Mouse (Mus musculus): ENCODE data around the gene Heatr5a.

Gene Heatr5a

DNA sequence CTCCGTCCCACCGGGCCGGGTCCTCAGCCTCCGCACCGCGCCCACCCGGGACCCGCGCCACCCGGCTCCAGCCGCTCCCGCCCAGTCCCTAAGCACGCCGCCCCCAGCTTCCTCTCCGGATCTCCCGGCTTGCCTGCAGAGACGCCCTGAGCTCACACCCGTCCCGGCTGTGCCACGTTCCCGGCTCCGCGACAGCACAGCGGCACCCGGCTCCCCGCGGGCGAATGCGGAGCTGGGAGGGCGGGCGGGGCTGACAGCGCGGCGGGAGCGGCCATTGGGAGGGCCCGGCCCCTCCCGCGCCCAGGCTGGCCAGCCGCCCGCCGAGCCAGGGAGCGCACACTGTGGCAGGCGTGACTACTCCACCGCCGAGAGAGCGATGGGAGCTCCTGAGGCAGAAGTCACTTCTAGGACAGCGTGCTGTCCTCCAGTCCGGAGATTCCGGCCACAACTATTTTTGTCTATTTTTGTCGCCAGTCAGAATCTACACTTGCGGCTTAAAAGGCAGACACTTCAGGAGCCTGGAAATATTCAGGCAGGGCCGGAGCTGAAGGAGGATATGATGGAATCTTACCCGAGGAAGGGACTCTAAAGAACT, at the start of gene Heatr5a:
Heatr5a (minus strand) TSS at position 252 of the 595 bp plus-strand sequence.
- DNase-seq: peak; percentile 88

DNA sequence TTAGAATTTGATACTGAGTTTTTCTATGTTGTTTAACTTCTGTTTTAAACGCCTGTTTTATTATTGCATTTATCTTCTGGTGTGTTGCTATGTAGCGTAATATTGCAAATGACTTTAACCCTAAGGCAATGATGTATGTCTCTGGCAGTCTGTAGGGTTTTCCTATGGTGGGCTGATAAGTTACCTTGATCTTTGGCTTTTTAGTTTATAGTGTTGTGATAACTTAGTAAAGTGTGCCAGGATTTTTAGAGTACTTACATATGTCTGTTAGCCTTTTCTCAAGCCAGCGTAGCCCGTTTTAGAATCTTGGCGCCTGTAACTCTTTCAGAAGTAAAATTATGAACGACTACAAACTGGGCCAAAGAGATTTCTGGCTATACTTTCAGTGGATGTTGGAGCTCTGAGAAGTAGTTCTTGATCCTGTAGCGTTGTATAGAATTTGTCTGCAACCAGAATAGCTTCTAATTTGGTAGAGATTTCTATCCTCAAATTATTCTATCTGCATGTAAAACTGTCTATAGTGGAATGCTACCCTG, 43.4 kb upstream of the Heatr5a start:
- DNase-seq: no peak

DNA sequence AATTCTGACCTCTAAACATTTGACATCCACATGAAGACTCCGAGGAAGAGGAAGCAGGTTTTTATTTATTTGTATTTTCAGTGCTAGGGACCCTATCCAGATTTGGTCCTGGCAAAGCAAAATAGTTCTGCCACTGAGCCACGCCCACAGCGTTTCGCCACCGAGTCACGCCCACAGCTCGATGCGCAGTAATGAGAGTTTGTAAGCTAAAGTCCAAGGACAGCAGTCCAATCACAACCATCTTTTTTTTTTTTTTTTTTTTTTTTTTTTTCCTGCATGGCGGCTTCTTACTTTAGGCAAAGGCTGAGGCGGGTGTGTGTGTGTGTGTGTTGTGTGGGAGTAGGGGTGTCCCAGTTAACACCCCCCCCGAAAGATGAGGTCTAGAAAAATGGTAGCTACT, 42.9 kb upstream of the Heatr5a start:
- DNase-seq: no peak

DNA sequence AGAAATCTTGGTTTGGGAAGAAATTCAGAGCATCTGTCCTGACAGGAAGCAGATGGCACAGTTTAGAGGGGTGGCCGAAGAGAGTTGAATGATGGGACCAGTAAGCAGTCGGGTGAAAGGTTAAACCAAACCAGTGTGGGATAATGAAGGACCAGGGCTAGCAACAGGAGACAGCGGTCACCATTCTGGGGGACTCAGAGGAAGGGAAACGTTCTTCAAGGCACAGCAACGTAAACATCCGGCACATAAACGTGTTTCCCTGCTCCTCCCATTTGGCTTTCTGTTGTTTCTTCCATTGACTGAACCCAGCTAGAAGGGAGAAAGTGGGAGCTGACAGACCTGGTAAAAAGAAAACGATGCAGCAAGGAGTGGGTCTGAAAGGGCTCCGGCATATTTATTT, 42.2 kb upstream of the Heatr5a start:
- no peak for DNase-seq

DNA sequence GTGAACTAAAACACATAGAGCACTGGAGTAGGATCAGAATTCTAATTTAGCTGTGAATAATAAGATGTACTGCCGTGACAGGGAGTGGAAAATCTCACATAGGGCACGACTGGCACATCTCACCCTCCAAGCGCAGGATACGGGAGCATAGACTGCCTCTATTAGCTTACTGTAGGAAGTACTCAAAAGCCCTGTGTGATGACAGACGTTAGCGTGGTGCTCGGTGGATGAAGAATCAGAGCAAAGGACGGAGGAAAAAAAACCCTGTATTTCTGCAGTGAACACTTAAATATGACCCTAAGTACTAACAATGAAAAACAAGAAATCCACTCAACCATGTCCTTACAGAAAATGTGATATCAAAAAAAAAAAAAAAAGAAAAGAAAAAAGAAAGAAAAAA, 41.0 kb upstream of the Heatr5a start:
- no peak for DNase-seq

DNA sequence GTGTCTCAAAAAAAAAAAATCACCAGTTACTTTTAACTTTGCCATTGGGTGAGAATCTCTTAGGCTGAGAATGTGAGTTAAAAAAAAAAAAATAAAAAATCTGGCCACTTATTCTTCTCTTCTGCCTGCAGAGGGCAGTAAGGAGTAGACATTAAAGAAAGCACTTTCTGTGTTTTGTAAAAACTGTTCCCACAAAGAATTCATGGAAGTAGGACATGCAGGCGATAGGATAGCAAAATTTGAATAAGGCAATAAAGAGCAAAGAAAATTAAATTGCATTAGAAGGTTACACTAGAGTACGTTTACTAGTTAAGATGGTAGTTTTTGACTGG, 39.5 kb upstream of the Heatr5a start:
- no peak for DNase-seq

DNA sequence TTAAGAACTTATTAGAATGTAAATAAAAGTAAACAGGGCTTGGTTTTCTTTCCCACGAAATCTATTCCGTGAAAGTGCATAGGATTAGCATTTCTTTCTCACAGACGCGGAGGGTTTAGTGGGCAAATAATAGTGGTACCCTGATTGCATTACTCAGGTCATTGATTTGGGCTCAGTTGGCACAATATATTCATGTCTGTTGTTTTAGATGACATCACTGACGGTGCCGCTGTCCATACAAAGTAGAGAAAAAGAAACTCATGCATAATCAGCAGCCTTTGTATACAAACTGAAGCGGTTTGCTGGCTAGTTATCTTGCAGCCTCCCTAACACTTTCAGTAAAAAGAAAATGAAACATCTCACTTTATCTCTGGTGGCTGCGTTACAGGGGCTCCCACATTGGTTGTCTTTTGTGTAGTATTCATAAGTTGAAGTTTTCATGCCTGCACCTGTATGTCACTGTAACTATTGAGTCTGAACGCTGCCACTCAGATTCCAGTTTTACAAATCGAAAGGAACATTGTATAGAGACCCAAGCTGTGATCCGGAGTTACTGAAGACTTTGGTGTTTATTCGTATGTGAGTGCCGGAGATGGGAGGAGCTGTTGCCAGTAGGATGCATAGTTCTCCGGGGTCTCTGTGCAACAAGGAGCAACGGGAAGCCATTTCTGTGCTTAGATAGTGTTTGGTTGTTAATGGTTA, 39.0 kb upstream of the Heatr5a start:
- no peak for DNase-seq

DNA sequence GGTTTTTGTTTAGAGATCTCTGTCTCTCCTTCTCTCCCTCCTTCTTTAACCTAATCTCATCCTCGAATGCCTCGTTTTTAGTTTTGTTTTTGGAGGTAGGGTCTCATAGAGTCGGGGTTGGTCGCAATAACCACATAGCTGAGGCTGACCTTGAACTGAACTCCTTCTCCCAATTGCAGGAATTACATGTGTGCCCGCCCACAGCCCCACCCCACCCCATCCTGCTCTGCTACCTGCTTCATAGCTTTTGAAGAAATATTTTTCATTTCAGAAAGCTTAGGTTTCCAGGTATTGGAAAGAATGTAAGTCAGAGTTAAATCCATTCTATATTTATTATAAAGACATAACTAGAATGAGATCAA, 35.5 kb upstream of the Heatr5a start:
- DNase-seq: no peak

DNA sequence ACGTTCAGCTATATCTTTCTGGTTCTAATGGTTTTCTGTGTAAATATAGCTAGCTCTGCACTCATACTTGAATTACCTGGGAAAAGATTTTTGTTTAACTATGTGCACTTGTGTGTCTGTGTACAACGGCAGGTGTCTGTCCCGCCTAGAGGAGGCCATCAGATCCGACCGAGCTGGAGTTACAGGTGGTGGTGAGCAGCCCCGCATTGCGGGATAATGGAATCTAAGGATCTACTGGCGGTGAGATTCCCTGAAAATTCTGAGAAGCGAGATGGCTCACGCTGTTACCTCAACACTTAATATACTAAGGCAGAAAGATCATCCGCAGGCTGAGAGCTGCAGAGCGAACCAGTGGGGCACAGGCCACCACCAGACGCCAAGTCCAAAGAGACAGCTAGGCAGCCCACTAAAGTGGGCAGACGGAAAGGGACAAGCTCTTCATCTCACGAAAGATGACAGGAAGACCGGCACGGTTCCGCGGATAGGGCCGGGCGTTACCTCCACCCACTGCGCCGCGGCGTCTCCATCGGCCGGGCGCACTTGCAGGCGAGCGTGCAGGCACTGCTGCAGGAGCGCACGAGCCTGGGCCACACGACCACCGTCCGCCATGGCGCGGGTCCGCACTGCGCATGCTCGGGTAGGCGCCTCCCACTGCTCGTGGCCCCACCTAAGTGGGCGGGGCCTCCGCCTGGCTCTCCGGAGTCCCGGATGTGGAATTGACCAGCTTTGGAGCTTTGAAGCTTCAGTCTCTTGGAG, 34.9 kb upstream of the Heatr5a start, which contains the start of gene Dtd2:
Dtd2 (minus strand) TSS at position 625 of the 756 bp plus-strand sequence.
- peak; percentile 91 for DNase-seq

DNA sequence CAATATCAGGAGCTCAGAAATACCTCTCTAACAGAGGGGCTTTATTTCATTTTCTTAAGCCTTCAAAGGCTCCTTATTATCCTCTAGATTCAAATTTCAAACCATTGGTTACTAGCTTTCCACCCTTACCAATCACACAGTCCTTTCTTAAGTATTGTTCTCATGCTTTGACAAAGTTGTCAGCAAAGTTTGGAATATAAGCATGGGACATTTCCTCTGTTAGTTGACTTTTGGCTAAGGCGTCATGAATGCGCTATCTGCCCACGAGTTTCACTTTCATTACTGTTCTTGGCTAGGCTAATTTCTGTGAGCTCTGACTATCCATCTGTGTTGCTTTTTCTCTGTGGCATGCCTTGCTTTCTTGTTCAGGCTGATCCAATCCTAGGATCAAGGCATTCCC, 31.6 kb upstream of the Heatr5a start:
- DNase-seq: no peak

DNA sequence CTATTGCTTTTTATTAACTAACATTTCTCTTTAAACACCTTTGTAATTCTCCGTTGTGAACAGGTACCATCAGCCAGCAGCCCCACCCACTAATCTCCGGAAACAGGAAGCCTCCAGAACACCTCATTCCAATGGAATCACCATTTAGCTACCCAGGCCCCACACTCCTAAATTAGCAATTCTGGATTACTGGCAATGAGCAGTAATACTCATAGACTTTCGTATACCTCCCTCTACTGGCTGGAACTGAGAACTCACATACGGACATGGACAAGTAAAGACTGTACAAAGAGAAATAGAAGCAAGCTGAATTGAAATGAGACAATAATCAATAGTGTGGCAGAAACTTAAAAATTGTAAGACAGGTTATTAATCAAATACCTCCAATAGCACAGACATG, 30.4 kb upstream of the Heatr5a start:
- DNase-seq: peak; percentile 34

DNA sequence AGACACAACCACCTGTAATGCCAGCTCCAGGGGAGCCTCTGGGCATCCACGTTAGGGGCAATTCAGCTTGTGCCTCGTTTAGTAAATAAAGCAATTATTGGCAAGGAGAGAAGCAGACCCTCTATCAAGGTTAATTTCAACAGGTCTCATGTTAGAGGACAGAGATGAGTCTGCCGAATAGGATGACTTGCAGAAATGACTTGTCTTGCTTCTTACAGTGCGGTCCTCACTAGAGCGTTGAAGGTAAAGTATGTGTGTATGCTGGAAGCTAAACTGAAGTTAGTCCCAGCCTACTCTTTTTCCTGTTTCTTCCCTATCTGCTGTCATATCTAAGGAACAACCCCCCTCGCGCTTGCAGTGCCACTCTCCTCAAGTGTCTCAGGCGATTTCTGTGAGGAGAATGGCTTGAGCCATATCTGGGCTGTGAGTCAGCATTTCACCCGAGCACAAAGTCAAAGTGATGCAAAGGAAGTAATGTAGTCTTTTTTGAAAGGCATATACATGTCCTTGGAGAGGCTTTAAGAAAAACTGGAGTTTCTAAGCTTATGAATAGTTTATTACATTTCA, 27.3 kb upstream of the Heatr5a start:
- DNase-seq: no peak

DNA sequence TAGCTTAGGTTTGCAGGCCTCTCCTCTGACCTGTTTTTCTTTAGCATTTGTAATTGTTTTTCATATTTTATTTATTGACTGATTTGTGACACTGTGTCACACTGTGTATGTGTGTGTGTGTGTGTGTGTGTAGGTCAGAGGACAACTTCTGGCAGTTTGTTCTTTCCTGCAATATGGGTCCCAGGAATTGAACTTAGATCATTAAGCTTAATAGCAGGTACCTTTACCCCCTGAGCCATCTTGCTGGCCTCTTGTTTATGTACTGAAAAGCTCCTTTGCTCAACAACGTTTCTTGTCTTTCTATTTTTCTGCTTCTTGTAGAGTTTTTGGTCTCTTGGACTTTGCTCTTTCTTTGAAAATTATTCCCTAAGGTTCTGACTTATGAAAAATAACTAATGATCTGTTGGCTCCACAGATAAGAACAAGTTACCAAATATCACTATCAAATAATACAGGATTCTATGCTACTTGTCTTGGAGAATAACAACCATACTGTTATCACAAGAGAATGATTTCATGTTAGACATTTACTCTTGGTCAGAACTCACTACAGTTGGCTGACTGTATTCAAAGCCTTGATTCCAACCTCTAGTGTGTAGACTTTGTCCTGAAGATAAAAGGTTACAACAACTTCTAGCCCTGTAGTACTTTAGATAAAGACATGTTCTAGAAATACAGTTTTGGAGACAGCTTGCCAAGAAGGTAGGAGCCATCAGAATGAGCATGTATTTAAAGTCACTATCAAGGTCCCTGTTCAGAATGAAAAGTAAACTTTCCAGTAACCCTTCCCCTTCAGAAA, 24.8 kb upstream of the Heatr5a start:
- DNase-seq: no peak

DNA sequence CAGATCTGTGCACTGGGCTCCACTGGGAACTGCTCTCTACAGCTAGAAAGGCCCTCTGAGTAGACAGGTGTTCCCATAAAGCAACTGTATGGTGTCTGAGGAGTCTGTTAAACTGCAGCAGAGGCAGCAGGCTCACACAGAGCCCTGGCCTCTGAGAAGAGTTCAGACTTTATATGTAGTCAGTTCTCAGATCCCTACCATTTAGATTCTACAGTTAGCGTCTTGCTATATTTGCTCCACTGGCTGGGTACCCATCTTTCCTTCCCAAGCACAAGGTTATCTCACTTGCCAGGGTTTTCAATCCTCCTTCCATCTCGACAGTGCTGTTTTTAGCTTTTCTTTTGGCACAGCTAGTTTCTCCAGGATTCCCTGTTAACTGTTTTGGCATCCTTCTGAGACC, 19.5 kb upstream of the Heatr5a start:
- DNase-seq: no peak

DNA sequence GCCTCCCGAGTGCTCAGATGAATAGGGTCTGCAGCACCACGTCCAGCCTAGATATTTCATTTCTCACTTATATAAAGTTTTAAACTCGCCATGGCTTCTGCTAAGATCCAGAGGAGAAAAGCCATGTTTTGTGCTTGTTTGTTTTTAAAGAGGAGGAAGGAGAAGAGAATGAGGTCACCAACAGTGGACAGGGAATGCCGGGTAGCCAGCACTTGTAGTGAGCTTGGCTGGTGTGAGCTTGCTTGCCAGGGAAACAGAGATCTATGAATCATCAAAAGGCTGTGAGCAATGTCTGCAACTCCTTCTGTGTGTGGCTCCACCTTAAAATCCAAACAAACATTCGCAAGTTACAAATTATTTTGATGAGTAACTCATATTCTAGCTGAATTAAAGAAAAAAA, 17.4 kb upstream of the Heatr5a start:
- no peak for DNase-seq

DNA sequence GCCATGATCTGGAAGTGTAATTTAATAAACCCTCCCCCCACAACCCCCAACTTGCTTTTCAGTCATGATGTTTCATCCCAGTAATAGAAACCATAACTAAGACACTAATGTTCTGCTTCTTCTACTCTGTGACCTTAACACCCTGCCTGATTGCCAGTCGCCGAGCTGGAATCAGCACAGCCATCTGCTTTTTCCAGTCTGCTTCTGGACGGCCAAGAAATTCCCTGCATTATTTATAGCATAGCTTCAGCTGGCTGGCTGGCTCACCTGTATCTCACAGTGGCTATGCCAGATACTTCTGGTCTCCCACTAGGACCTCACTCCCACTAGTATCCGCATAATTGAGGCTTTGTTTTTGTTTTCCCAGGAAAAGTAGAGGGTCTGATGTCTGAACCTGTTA, 14.7 kb upstream of the Heatr5a start:
- DNase-seq: no peak

DNA sequence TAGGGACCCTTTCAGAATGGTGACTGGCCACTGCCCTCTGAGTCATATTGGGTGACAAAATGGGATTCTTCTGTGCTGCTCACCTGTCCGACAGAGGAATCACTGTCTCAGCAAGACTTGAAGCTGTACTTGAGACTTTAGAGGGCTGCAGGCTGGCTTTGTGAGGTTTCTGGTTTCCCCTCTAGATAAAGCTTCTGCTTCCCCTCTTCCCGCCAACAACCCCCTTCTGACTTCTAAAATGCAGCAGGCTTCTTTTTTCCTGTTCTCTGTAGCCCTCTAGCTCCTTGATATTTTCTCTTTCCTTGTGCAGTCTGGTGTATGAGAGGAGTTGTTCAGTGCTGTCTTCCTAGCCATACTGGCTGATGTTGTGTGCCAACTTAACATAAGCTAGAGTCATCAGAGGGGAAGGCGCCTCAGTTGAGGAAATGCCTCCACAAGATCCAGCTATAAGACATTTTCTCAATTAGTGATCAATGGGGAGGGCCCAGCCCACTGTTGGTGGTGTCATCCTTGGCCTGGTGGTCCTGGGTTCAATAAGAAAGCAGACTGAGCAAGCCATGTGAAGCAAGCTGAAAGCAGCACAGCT, 14.1 kb upstream of the Heatr5a start:
- DNase-seq: no peak

DNA sequence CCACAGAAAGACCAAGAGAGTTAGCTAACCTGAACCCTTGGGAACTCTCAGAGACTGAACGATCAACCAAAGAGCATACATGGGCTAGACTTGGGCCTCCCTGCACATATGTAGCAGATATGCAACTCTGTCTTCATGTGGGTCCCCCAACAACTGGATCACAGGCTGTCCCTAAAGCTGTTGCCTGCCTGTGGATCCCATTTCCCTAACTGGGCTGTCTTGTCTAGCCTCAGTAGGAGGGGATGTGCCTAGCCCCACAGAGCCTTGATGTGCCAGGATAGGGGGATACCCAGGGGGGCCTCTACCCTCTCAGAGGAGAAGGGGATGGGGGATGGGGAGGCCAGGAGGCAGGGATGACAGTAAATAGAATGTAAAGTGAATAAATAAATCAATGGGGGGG, 12.5 kb upstream of the Heatr5a start:
- DNase-seq: no peak

DNA sequence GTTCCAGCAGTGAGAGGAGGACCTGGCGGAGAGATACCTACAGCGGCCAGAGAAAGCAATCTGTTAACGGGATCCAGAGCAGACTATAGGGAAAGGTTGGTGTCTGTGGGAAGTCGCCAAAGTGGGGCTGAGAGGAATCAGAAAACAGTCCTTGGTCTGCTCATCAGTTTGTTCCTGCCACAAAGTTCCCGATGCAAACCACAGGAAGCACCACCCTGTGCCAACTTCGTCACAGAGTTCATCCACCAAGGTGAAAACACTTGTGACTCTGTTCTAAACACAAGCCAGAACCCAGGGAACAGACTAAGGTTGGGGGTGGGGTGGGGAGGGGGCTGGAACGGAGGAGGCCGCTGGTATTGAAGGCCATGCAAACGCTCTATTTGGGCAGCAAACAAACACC, 5.4 kb upstream of the Heatr5a start:
- DNase-seq: no peak

DNA sequence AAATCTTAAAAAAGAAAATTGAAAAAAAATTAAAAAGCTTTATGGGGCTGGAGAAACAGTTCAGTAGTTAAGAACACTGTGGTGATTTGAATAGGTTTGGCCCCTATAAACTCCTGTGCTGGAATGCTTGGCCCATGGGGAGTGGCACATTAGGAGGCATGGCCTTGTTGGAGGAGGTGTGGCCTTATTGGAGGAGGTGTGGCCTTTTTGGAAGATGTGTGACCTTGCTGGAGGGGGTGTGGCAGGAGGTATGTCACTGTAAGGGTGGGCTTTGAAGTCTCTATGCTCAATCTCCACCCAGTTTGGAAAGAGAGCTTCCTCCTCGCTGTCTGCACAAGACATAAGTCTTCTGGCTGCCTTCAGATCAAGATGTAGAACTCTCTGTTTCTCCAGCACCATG, 3.3 kb upstream of the Heatr5a start:
- DNase-seq: no peak

DNA sequence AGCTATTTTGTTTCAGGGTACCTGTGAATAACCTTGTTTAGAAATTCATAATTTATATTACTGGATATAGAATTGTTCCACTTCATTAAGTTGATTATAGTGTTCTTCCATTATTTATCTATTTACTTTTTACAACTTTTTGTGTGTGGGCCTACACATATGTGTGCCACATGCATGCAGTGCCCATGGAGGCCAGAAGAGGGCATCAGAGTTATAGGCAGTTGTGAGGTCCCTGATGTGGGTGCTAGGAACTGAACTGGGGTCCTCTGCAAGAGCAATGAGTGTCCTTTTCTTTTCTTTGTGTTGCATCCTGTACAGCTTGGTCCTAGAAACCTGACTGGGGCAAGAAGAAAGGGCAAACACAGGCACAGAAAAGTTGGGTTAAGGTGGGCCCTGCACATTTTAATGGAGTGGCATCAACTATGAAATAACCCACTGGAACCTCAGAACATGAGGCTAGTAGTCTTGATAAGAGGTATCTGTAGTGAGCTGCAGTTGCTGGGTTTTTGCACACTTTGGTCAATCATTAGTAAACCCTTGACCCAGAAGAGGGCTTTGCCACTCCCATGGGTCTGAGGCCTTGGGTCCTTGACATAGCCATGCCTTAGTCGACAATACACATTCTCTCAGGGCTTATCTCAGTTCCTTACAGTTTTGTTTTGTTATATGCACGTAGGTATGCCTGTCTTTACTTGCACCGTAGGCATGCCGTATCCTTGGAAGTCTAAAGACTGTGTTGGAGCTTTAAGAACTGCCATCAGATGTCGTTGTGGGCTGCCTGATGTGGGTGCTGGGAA, 1.3 kb upstream of the Heatr5a start:
- no peak for DNase-seq

Measured in cerebellum, adult 11-12 months (tissue).